Mouse (Mus musculus): ENCODE measurements at regions not wholly inside any gene's neighbourhood (a gene's known extent, or its start where the extent isn't known, plus 50 kb on each side); places are given as distances from the start of the nearest gene placed in this dataset.

GRCm38 (mm10) chr15:62908379-62908778 is 936.6 kb downstream of the Gsdmc2 start:
- H3K4me2 ChIP-seq (ENCODE audit: insufficient read depth, low read depth, poor library complexity, severe bottlenecking) = no peak overlapping the region
- in situ Hi-C loops (cut with MboI; ENCODE audit: low pct_ligation_motif_present, low pct_unique_long_range_greater_than_20kb, low sequenced_read_pairs) (no loop called here), dilution Hi-C loops (cut with MboI; ENCODE audit: extremely low pct_ligation_motif_present, extremely low pct_unique_long_range_greater_than_20kb, low sequenced_read_pairs) (no loop called here)
- H3K36me3 ChIP-seq (replicated peaks in 1 of 2; ENCODE audit: control insufficient read depth in 1 of 2, insufficient read depth in 1 of 2, low read length in 1 of 2) = no peaks in the 10 kb centered on the region
- TF ChIP-seq USF1 (IDR thresholded peaks at IDR 0.05; ENCODE audit: low read depth, low read length) (no peak), POLR2A (IDR thresholded peaks at IDR 0.05; ENCODE audit: low read depth, low read length) (no peak), ETS1 (conservative IDR thresholded peaks at IDR 0.05; ENCODE audit: low read depth, low read length) (no peak), RAD21 (IDR thresholded peaks at IDR 0.05; ENCODE audit: low read depth, low read length) (no peak), NELFE (IDR thresholded peaks at IDR 0.05; ENCODE audit: low read depth, low read length) (no peak), NRF1 (IDR thresholded peaks at IDR 0.05; ENCODE audit: low read depth, low read length) (no peak), TCF12 (IDR thresholded peaks at IDR 0.05; ENCODE audit: low read depth, low read length) (no peak), MYC (IDR thresholded peaks at IDR 0.05; ENCODE audit: low read depth, low read length) (no peak), MAX (IDR thresholded peaks at IDR 0.05; ENCODE audit: low read length) (no peak), USF2 (conservative IDR thresholded peaks at IDR 0.05; ENCODE audit: low read depth, low read length) (no peak), PAX5 (IDR thresholded peaks at IDR 0.05; ENCODE audit: low read length) (no peak), MAFK (IDR thresholded peaks at IDR 0.05; ENCODE audit: insufficient replicate concordance, low read length) (no peak), ZMIZ1 (IDR thresholded peaks at IDR 0.05; ENCODE audit: low read depth, low read length) (no peak), UBTF (IDR thresholded peaks at IDR 0.05; ENCODE audit: low read depth, low read length) (no peak), MXI1 (IDR thresholded peaks at IDR 0.05; ENCODE audit: low read depth, low read length) (no peak), ZKSCAN1 (IDR thresholded peaks at IDR 0.05; ENCODE audit: borderline replicate concordance, low read depth, low read length) (no peak), HCFC1 (IDR thresholded peaks at IDR 0.05; ENCODE audit: low read depth, low read length) (no peak), KAT2A (IDR thresholded peaks at IDR 0.05; ENCODE audit: insufficient replicate concordance, low read length) (no peak), IRF4 (IDR thresholded peaks at IDR 0.05; ENCODE audit: low read depth, low read length) (no peak), SIN3A (IDR thresholded peaks at IDR 0.05; ENCODE audit: low read length) (no peak)
- no peaks in the 10 kb centered on the region for H3K27me3 ChIP-seq (replicated peaks)
- no peaks in the 10 kb centered on the region for H3K79me2 ChIP-seq (replicated peaks; ENCODE audit: control insufficient read depth, extremely low read depth, insufficient read depth, poor library complexity, severe bottlenecking)
- H3K4me3 ChIP-seq (replicated peaks in 1 of 3; ENCODE audit: low read depth in 2 of 3, low read length in 2 of 3, poor library complexity in 1 of 3) = no peak overlapping the region
- H3K9me3 ChIP-seq (replicated peaks; ENCODE audit: low read length) = peaks cover 2% of the 10 kb centered on the region
- DNase-seq (ENCODE audit: extremely low read depth) = no peak
- no peak overlapping the region for H3K27ac ChIP-seq (ENCODE audit: insufficient read depth, low read depth)
- no peaks in the 10 kb centered on the region for H3K4me1 ChIP-seq (ENCODE audit: control insufficient read depth in 1 of 2, insufficient read depth in 2 of 2)
- no peak overlapping the region for H3K9ac ChIP-seq (ENCODE audit: insufficient read depth, low read depth)

GRCm38 (mm10) chr15:62907181-62907580 is 937.8 kb downstream of the Gsdmc2 start:
- H3K4me2 ChIP-seq (ENCODE audit: insufficient read depth, low read depth, poor library complexity, severe bottlenecking) = no peak overlapping the region
- H3K36me3 ChIP-seq (replicated peaks in 1 of 2; ENCODE audit: control insufficient read depth in 1 of 2, insufficient read depth in 1 of 2, low read length in 1 of 2) = no peaks in the 10 kb centered on the region
- H3K27me3 ChIP-seq (replicated peaks) = no peaks in the 10 kb centered on the region
- DNase-seq (ENCODE audit: extremely low read depth) = no peak
- no peak overlapping the region for H3K9ac ChIP-seq (ENCODE audit: insufficient read depth, low read depth)
- H3K9me3 ChIP-seq (replicated peaks; ENCODE audit: low read length) = peaks cover 2% of the 10 kb centered on the region
- no peak overlapping the region for H3K27ac ChIP-seq (ENCODE audit: insufficient read depth, low read depth)
- dilution Hi-C loops (cut with MboI; ENCODE audit: extremely low pct_ligation_motif_present, extremely low pct_unique_long_range_greater_than_20kb, low sequenced_read_pairs) = no loop called here
- H3K79me2 ChIP-seq (replicated peaks; ENCODE audit: control insufficient read depth, extremely low read depth, insufficient read depth, poor library complexity, severe bottlenecking) = no peaks in the 10 kb centered on the region
- H3K4me1 ChIP-seq (ENCODE audit: control insufficient read depth in 1 of 2, insufficient read depth in 2 of 2) = no peaks in the 10 kb centered on the region
- H3K4me3 ChIP-seq (replicated peaks in 1 of 3; ENCODE audit: low read depth in 2 of 3, low read length in 2 of 3, poor library complexity in 1 of 3) = no peak overlapping the region
- in situ Hi-C loops (cut with MboI; ENCODE audit: low pct_ligation_motif_present, low pct_unique_long_range_greater_than_20kb, low sequenced_read_pairs) = no loop called here
- TF ChIP-seq MAX (IDR thresholded peaks at IDR 0.05; ENCODE audit: low read length) (no peak), E2F4 (IDR thresholded peaks at IDR 0.05; ENCODE audit: insufficient replicate concordance, low read depth, low read length) (no peak), CTCF (conservative IDR thresholded peaks at IDR 0.05 in 1 of 2, IDR thresholded peaks at IDR 0.05 in 1 of 2; ENCODE audit: low read depth in 2 of 2, low read length in 2 of 2) (no peak), IRF4 (IDR thresholded peaks at IDR 0.05; ENCODE audit: low read depth, low read length) (no peak), USF1 (IDR thresholded peaks at IDR 0.05; ENCODE audit: low read depth, low read length) (no peak), GABPA (IDR thresholded peaks at IDR 0.05; ENCODE audit: insufficient replicate concordance, low read depth, low read length) (no peak), CHD2 (IDR thresholded peaks at IDR 0.05; ENCODE audit: low read length) (no peak), MYC (IDR thresholded peaks at IDR 0.05; ENCODE audit: low read depth, low read length) (no peak), KAT2A (IDR thresholded peaks at IDR 0.05; ENCODE audit: insufficient replicate concordance, low read length) (no peak), MAFK (IDR thresholded peaks at IDR 0.05; ENCODE audit: insufficient replicate concordance, low read length) (no peak), BHLHE40 (IDR thresholded peaks at IDR 0.05; ENCODE audit: low read depth, low read length) (no peak), MEF2A (IDR thresholded peaks at IDR 0.05; ENCODE audit: borderline replicate concordance, low read depth, low read length) (no peak), ELF1 (IDR thresholded peaks at IDR 0.05; ENCODE audit: low read depth, low read length) (no peak), JUND (conservative IDR thresholded peaks at IDR 0.05; ENCODE audit: low read depth, low read length) (no peak), CHD1 (IDR thresholded peaks at IDR 0.05; ENCODE audit: low read depth, low read length) (no peak), SMC3 (IDR thresholded peaks at IDR 0.05; ENCODE audit: low read depth, low read length) (no peak), TCF12 (IDR thresholded peaks at IDR 0.05; ENCODE audit: low read depth, low read length) (no peak)
